Mouse (Mus musculus) forebrain, postnatal 0 days (tissue): ENCODE results near the gene Gpc3. TPM values are rescaled to one million over a fixed set of nuclear protein-coding genes. Genes with fewer than 3 reads are reported as not detected.
"Not testable (repeated sequence)": the region's sequence is repeated elsewhere in the genome, so short reads cannot be mapped to it uniquely, and the experiment has no call there.

ENCODE experiments used
- ATAC-seq: fragments of 200-750 bp; cut with Nextera tagmentation; 2 replicates; pipeline ENCODE4 v1.8.0; 2017; ENCODE audit warnings: mild to moderate bottlenecking, moderate library complexity
- DNase-seq: peaks from one replicate; pipeline ENCODE4 v3.0.0-alpha.2; 2015
- H3K27ac ChIP-seq: fragments of 300-500 bp; sonication (generic); 2 replicates; pipeline ENCODE4 v1.5.1; 2014; ENCODE audit warnings: low read depth, mild to moderate bottlenecking, antibody characterized with exemption, low read length, moderate library complexity, mixed read lengths
- H3K27me3 ChIP-seq: fragments of 300-500 bp; sonication (generic); 2 replicates; pipeline ENCODE4 v1.6.1; 2014; ENCODE audit warnings: mild to moderate bottlenecking, low read length, mixed read lengths; ENCODE audit not compliant: insufficient read depth
- H3K36me3 ChIP-seq: fragments of 300-500 bp; sonication (generic); 2 replicates; pipeline ENCODE4 v1.6.1; 2014; ENCODE audit warnings: mild to moderate bottlenecking, moderate library complexity; ENCODE audit not compliant: insufficient read depth
- H3K4me1 ChIP-seq: fragments of 300-500 bp; sonication (generic); 2 replicates; pipeline ENCODE4 v1.6.1; 2014; ENCODE audit warnings: antibody characterized with exemption; ENCODE audit not compliant: insufficient read depth
- H3K4me2 ChIP-seq: fragments of 300-500 bp; sonication (generic); 2 replicates; pipeline ENCODE4 v1.6.1; 2014; ENCODE audit warnings: low read depth, mild to moderate bottlenecking, moderate library complexity
- H3K4me3 ChIP-seq: fragments of 300-500 bp; sonication (generic); 2 replicates; pipeline ENCODE4 v1.5.1; 2014; ENCODE audit warnings: low read depth, low read length, mixed read lengths
- H3K9ac ChIP-seq: fragments of 300-500 bp; sonication (generic); 2 replicates; pipeline ENCODE4 v1.6.1; 2014; ENCODE audit warnings: mild to moderate bottlenecking
- H3K9me3 ChIP-seq: fragments of 300-500 bp; sonication (generic); 2 replicates; pipeline ENCODE4 v1.6.1; 2016; ENCODE audit warnings: low read length
- CTCF ChIP-seq: sonication (generic); IDR thresholded peaks from 2 replicates; pipeline ENCODE4 v1.5.1; 2016; ENCODE audit warnings: antibody characterized with exemption, control low read depth, low read depth
- WGBS: fragments of 180-500 bp; shearing (Covaris S2); extraction: QIAGEN DNeasy Blood & Tissue Kit; methylation state at CpG from one replicate; pipeline ENCODE4 v1.1.7; 2014; 5-methylcytosine and 5-hydroxymethylcytosine counted together
- polyA plus RNA-seq: library from polyadenylated mRNA; unstranded; fragments of >200 nt; fragmentation: Nextera tagmentation; extraction: Ambion mirVana; gene quantifications from 2 replicates; pipeline ENCODE4 v1.2.1, GENCODE M21; 2015
- total RNA-seq: library from RNA; depleted of rRNA; stranded (reverse); fragments of >200 nt; gene quantifications from 2 replicates; pipeline ENCODE4 v1.2.3, GENCODE M21; 2014

The Gpc3 gene
- total and polyA plus RNA-seq, 2 experiments from 2014 or later, result 30.3 to 58.8 TPM

GRCm38 (mm10) chrX:52369938-52370758 is 243.6 kb downstream of the Gpc3 start:
- Histone ChIP-seq H3K4me1 (no peaks in the 10 kb centered on the region), H3K27ac (no peak overlapping the region), H3K27me3 (no peaks in the 10 kb centered on the region), H3K9me3 (no peaks in the 10 kb centered on the region), H3K4me2 (peak overlapping the region; percentile 34), H3K9ac (0 out of 2 replicates have a peak overlapping the region, but pooled peaks have one; percentile 3), H3K4me3 (peak overlapping the region; percentile 12), H3K36me3 (no peaks in the 10 kb centered on the region)
- peak; percentile 45 for DNase-seq
- ATAC-seq, result no peak
- TF ChIP-seq CTCF, result peak; percentile 69
- WGBS, result 26% methylated on average over 8 of the region's 8 CpGs

GRCm38 (mm10) chrX:52369304-52369937 is 244.3 kb downstream of the Gpc3 start:
- H3K4me1 ChIP-seq, result no peaks in the 10 kb centered on the region
- TF ChIP-seq CTCF, result no peak
- 25% methylated on average over 6 of the region's 6 CpGs for WGBS
- no peaks in the 10 kb centered on the region for H3K36me3 ChIP-seq
- H3K9ac ChIP-seq, result no peak overlapping the region
- DNase-seq, result no peak
- no peak for ATAC-seq
- H3K27me3 ChIP-seq, result no peaks in the 10 kb centered on the region
- H3K4me3 ChIP-seq, result no peak overlapping the region
- H3K4me2 ChIP-seq, result 0 out of 2 replicates have a peak overlapping the region, but pooled peaks have one; percentile 34
- H3K27ac ChIP-seq, result no peak overlapping the region
- H3K9me3 ChIP-seq, result no peaks in the 10 kb centered on the region

- Histone ChIP-seq H3K36me3 (no peaks in the 10 kb centered on the region), H3K4me3 (no peak overlapping the region), H3K27ac (no peak overlapping the region), H3K9ac (no peak overlapping the region), H3K9me3 (no peaks in the 10 kb centered on the region), H3K27me3 (no peaks in the 10 kb centered on the region), H3K4me2 (no peak overlapping the region), H3K4me1 (no peaks in the 10 kb centered on the region)
- ATAC-seq (no peak), DNase-seq (no peak)
- WGBS, result 43% methylated on average over 5 of the region's 5 CpGs
- TF ChIP-seq CTCF, result no peak
Observed at GRCm38 (mm10) chrX:52366826-52367225, 246.9 kb downstream of the Gpc3 start.

- H3K4me1 ChIP-seq, result no peaks in the 10 kb centered on the region
- H3K9me3 ChIP-seq, result no peaks in the 10 kb centered on the region
- no peaks in the 10 kb centered on the region for H3K27me3 ChIP-seq
- ATAC-seq (no peak), DNase-seq (no peak)
- H3K4me2 ChIP-seq, result no peak overlapping the region
- H3K9ac ChIP-seq, result no peak overlapping the region
- WGBS, result 80% methylated on average over 10 of the region's 10 CpGs
- no peaks in the 10 kb centered on the region for H3K36me3 ChIP-seq
- H3K27ac ChIP-seq, result no peak overlapping the region
- no peak for TF ChIP-seq CTCF
- no peak overlapping the region for H3K4me3 ChIP-seq
Observed at GRCm38 (mm10) chrX:52365790-52366189, 248.0 kb downstream of the Gpc3 start.

GRCm38 (mm10) chrX:52362241-52363011 is 251.3 kb downstream of the Gpc3 start:
- Histone ChIP-seq H3K9ac (no peak overlapping the region), H3K4me1 (no peaks in the 10 kb centered on the region), H3K4me3 (no peak overlapping the region), H3K27me3 (no peaks in the 10 kb centered on the region), H3K27ac (no peak overlapping the region), H3K36me3 (no peaks in the 10 kb centered on the region), H3K9me3 (no peaks in the 10 kb centered on the region), H3K4me2 (no peak overlapping the region)
- ATAC-seq (no peak), DNase-seq (no peak)
- no peak for TF ChIP-seq CTCF
- 88% methylated on average over 4 of the region's 4 CpGs for WGBS

GRCm38 (mm10) chrX:52352981-52353380 is 260.8 kb downstream of the Gpc3 start:
- DNase-seq (no peak), ATAC-seq (no peak)
- Histone ChIP-seq H3K9me3 (no peaks in the 10 kb centered on the region), H3K4me3 (no peak overlapping the region), H3K36me3 (no peaks in the 10 kb centered on the region), H3K27ac (no peak overlapping the region), H3K9ac (no peak overlapping the region), H3K4me1 (no peaks in the 10 kb centered on the region), H3K27me3 (no peaks in the 10 kb centered on the region), H3K4me2 (no peak overlapping the region)
- TF ChIP-seq CTCF, result no peak
- WGBS, result 46% methylated on average over 4 of the region's 4 CpGs

- H3K27me3 ChIP-seq, H3K9me3 ChIP-seq, H3K36me3 ChIP-seq, ATAC-seq, H3K27ac ChIP-seq, H3K4me2 ChIP-seq, H3K4me3 ChIP-seq, H3K9ac ChIP-seq, H3K4me1 ChIP-seq, DNase-seq: not testable (repeated sequence)
- WGBS, result 60% methylated on average over 5 of the region's 5 CpGs
Observed at GRCm38 (mm10) chrX:52350631-52351030, 263.1 kb downstream of the Gpc3 start.
